Mouse (Mus musculus) urinary bladder, postnatal 10 days (tissue): ENCODE results near the gene Klhdc8a.

Experiments used
- DNase-seq: peaks from one replicate; pipeline ENCODE4 v3.0.0; 2022; ENCODE audit warnings: low spot score

The Klhdc8a gene

GRCm38 (mm10) chr1:132290921-132291675, 7.3 kb upstream of the Klhdc8a start:
- DNase-seq: no peak

- DNase-seq: no peak
Measured at GRCm38 (mm10) chr1:132291706-132292105, 6.7 kb upstream of the Klhdc8a start.

GRCm38 (mm10) chr1:132292318-132293129, 5.9 kb upstream of the Klhdc8a start:
- DNase-seq: no peak

- no peak for DNase-seq
Measured at GRCm38 (mm10) chr1:132295506-132295905, 2.9 kb upstream of the Klhdc8a start.

- no peak for DNase-seq
Measured at GRCm38 (mm10) chr1:132296051-132296450, 2.4 kb upstream of the Klhdc8a start.

- no peak for DNase-seq
Measured at GRCm38 (mm10) chr1:132298801-132299464, 507 bp downstream of the Klhdc8a start.

- DNase-seq: no peak
Measured at GRCm38 (mm10) chr1:132299744-132300143, 1.3 kb downstream of the Klhdc8a start.

- no peak for DNase-seq
Measured at GRCm38 (mm10) chr1:132301242-132301641, 2.8 kb downstream of the Klhdc8a start.

GRCm38 (mm10) chr1:132302341-132302866, 4.0 kb downstream of the Klhdc8a start:
- DNase-seq: no peak

GRCm38 (mm10) chr1:132304618-132305214, 6.3 kb downstream of the Klhdc8a start:
- DNase-seq: no peak

- no peak for DNase-seq
Measured at GRCm38 (mm10) chr1:132306160-132306559, 7.7 kb downstream of the Klhdc8a start.

GRCm38 (mm10) chr1:132306808-132307207, 8.4 kb downstream of the Klhdc8a start:
- no peak for DNase-seq

- no peak for DNase-seq
Measured at GRCm38 (mm10) chr1:132307962-132308361, 9.5 kb downstream of the Klhdc8a start.

- DNase-seq: no peak
Measured at GRCm38 (mm10) chr1:132308674-132309073, 10.2 kb downstream of the Klhdc8a start.

GRCm38 (mm10) chr1:132310754-132311153, 12.3 kb downstream of the Klhdc8a start:
- no peak for DNase-seq

- DNase-seq: no peak
Measured at GRCm38 (mm10) chr1:132311174-132311859, 12.9 kb downstream of the Klhdc8a start.

- no peak for DNase-seq
Measured at GRCm38 (mm10) chr1:132312043-132312442, 13.6 kb downstream of the Klhdc8a start.

GRCm38 (mm10) chr1:132312703-132313102, 14.3 kb downstream of the Klhdc8a start:
- DNase-seq: no peak

- DNase-seq: no peak
Measured at GRCm38 (mm10) chr1:132315889-132316624, 17.6 kb downstream of the Klhdc8a start, which contains the start of gene Nuak2. Nuak2 (plus strand) TSS chr1:132316126.

- DNase-seq: no peak
Measured at GRCm38 (mm10) chr1:132316625-132316994, 18.2 kb downstream of the Klhdc8a start.

GRCm38 (mm10) chr1:132317413-132317812, 19.0 kb downstream of the Klhdc8a start:
- DNase-seq: no peak
